Mouse (Mus musculus): ENCODE data around the gene Ntrk3.

Gene Ntrk3

GRCm38 (mm10) chr7:78361341-78362309 is 376.2 kb downstream of the Ntrk3 start:
- DNase-seq (ENCODE audit: low read depth): no peak

GRCm38 (mm10) chr7:78347464-78347863 is 390.3 kb downstream of the Ntrk3 start:
- DNase-seq (ENCODE audit: low read depth): no peak

GRCm38 (mm10) chr7:78333422-78333821 is 404.4 kb downstream of the Ntrk3 start:
- no peak for DNase-seq (ENCODE audit: low read depth)

GRCm38 (mm10) chr7:78328301-78328700 is 409.5 kb downstream of the Ntrk3 start:
- DNase-seq (ENCODE audit: low read depth): no peak

- no peak for DNase-seq (ENCODE audit: low read depth)
These were observed 411.6 kb downstream of the Ntrk3 start for GRCm38 (mm10) chr7:78326185-78326584.

GRCm38 (mm10) chr7:78318640-78319039 is 419.2 kb downstream of the Ntrk3 start:
- no peak for DNase-seq (ENCODE audit: low read depth)

GRCm38 (mm10) chr7:78305770-78306169 is 432.0 kb downstream of the Ntrk3 start:
- no peak for DNase-seq (ENCODE audit: low read depth)

GRCm38 (mm10) chr7:78305029-78305428 is 432.8 kb downstream of the Ntrk3 start:
- DNase-seq (ENCODE audit: low read depth): no peak

GRCm38 (mm10) chr7:78297290-78297689 is 440.5 kb downstream of the Ntrk3 start:
- no peak for DNase-seq (ENCODE audit: low read depth)

- no peak for DNase-seq (ENCODE audit: low read depth)
These were observed 443.5 kb downstream of the Ntrk3 start for GRCm38 (mm10) chr7:78294322-78294721.

- no peak for DNase-seq (ENCODE audit: low read depth)
These were observed 447.6 kb downstream of the Ntrk3 start for GRCm38 (mm10) chr7:78290186-78290585.

- no peak for DNase-seq (ENCODE audit: low read depth)
These were observed 451.1 kb downstream of the Ntrk3 start for GRCm38 (mm10) chr7:78286516-78287238.

- no peak for DNase-seq (ENCODE audit: low read depth)
These were observed 468.1 kb downstream of the Ntrk3 start for GRCm38 (mm10) chr7:78269506-78270250.

- no peak for DNase-seq (ENCODE audit: low read depth)
These were observed 470.3 kb downstream of the Ntrk3 start for GRCm38 (mm10) chr7:78267461-78268007.

GRCm38 (mm10) chr7:78264432-78265002 is 473.3 kb downstream of the Ntrk3 start:
- no peak for DNase-seq (ENCODE audit: low read depth)

GRCm38 (mm10) chr7:78261420-78262125 is 476.2 kb downstream of the Ntrk3 start:
- DNase-seq (ENCODE audit: low read depth): no peak

- no peak for DNase-seq (ENCODE audit: low read depth)
These were observed 479.7 kb downstream of the Ntrk3 start for GRCm38 (mm10) chr7:78258151-78258550.

GRCm38 (mm10) chr7:78253777-78254385 is 483.9 kb downstream of the Ntrk3 start:
- DNase-seq (ENCODE audit: low read depth): no peak

GRCm38 (mm10) chr7:78248119-78248642 is 489.6 kb downstream of the Ntrk3 start:
- DNase-seq (ENCODE audit: low read depth): no peak

- no peak for DNase-seq (ENCODE audit: low read depth)
These were observed 498.8 kb downstream of the Ntrk3 start for GRCm38 (mm10) chr7:78239012-78239411.
